Mouse (Mus musculus) olfactory bulb, adult 2 months (tissue): Measurements from ENCODE around the gene Lsm14a. TPM values are rescaled to one million over a fixed set of nuclear protein-coding genes. Genes with fewer than 3 reads are reported as not detected.

Experiments
- H3K27ac ChIP-seq: fragments of 200-500 bp; 2 replicates; pipeline ENCODE4 v1.5.1; 2012; ENCODE audit warnings: low read depth, low read length; ENCODE audit not compliant: insufficient read depth
- H3K4me1 ChIP-seq: fragments of 200-500 bp; 2 replicates; pipeline ENCODE4 v1.6.1; 2012; ENCODE audit warnings: low read length; ENCODE audit not compliant: control insufficient read depth, insufficient read depth
- H3K4me3 ChIP-seq: fragments of 200-500 bp; 2 replicates; pipeline ENCODE4 v1.5.1; 2012; ENCODE audit warnings: mild to moderate bottlenecking, low read depth, low read length, moderate library complexity; ENCODE audit not compliant: insufficient read depth
- CTCF ChIP-seq: fragments of 200-500 bp; IDR thresholded peaks from 2 replicates; pipeline ENCODE4 v1.5.1; 2012; ENCODE audit warnings: low read depth, mild to moderate bottlenecking, low read length, moderate library complexity; ENCODE audit not compliant: insufficient read depth
- POLR2A ChIP-seq: fragments of 200-500 bp; IDR thresholded peaks from 2 replicates; pipeline ENCODE4 v1.6.1; 2012; ENCODE audit warnings: mild to moderate bottlenecking, low read depth, low read length, moderate library complexity; ENCODE audit not compliant: insufficient read depth
- WGBS: fragments of 180-500 bp; shearing (Covaris S2); methylation state at CpG from one replicate; pipeline ENCODE4 v1.1.7; 2018; 5-methylcytosine and 5-hydroxymethylcytosine counted together
- polyA plus RNA-seq: library from polyadenylated mRNA; stranded (reverse); fragments of >200 nt; gene quantifications from 2 replicates; pipeline ENCODE4 v1.2.4, GENCODE M21; 2012; ENCODE audit warnings: low replicate concordance; ENCODE audit not compliant: missing spikeins, insufficient read depth, insufficient read length

Lsm14a gene
- polyA plus RNA-seq, 1 experiment = 429 TPM

DNA sequence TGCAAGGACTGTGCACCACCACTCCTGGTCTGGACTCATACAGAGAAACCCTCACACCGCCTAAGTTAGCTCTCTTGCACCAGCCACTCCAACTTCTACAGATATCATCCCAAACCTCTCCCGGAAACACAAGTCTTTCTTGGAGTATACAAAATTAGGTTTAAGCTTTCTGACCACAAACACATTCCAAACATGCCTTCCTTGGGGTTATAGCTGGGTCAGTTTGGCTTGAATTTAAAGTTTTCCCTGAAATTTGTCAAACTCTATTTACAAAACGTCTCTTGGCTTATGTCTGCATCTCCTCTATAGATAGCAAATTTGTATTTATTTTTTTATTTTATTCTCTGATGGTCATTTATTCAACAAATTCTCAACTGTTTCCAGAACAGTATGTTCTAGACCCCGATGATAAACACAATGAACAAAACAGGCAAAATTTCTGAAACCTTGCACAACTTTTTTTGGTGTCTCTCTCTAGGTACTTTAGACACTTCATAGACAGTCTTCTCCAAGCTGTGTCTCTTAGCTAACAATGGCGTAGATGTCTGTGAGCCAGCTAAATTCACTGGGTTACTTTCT, 83.8 kb downstream of the Lsm14a start:
- Histone ChIP-seq H3K27ac (no peak overlapping the region), H3K4me3 (no peak overlapping the region), H3K4me1 (0 out of 2 replicates have a peak, but pooled peaks cover 2% of the 10 kb centered on the region)
- TF ChIP-seq CTCF = no peak
- TF ChIP-seq POLR2A = no peak
- 85% methylated on average over 5 of the region's 5 CpGs for WGBS

DNA sequence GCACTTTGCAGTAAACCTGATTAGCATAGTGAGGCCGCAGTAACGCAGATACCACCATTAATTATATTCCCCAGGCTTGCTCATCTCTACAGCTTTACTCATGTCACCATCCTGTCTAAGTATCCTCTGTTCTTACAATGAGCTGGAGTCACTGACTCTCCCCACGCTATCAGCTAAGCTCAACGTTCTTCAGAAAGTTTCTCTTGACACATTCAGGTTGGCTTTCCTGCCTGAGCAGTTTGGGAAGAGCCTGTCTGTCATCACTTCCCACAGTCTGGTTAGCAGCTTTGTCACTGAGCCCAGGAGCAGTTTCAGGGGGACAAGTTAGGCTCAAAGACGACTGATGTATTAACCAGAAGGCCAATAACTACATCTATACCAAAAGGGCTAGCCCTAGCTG, 84.5 kb downstream of the Lsm14a start:
- H3K4me1 ChIP-seq = 0 out of 2 replicates have a peak, but pooled peaks cover 2% of the 10 kb centered on the region
- no peak for TF ChIP-seq POLR2A
- TF ChIP-seq CTCF = no peak
- no peak overlapping the region for H3K4me3 ChIP-seq
- no peak overlapping the region for H3K27ac ChIP-seq
- whole genome bisulfite sequencing = 60% methylated on average over 5 of the region's 5 CpGs

DNA sequence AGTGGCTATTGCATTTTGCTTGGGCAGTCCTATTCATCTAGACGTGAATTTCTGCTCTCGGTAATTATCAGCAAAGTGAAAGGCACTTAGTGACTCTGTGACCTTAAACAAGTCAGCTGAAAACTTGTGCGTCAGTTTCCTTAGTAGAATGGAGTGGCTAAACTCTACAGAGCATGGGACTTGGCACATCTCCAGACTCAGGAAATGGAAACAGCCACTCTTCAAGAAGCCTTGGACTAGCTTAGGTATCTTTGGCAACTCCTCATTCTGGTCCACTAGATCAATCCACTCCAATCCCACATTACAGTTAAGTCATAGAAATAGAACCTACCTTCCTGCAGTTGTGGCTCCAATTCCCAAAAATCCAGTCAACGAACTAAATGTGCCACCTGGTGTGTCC, 87.7 kb downstream of the Lsm14a start:
- TF ChIP-seq POLR2A (no peak), CTCF (no peak)
- Histone ChIP-seq H3K4me3 (no peak overlapping the region), H3K27ac (no peak overlapping the region), H3K4me1 (0 out of 2 replicates have a peak, but pooled peaks cover 2% of the 10 kb centered on the region)
- WGBS = 51% methylated on average over 4 of the region's 4 CpGs

DNA sequence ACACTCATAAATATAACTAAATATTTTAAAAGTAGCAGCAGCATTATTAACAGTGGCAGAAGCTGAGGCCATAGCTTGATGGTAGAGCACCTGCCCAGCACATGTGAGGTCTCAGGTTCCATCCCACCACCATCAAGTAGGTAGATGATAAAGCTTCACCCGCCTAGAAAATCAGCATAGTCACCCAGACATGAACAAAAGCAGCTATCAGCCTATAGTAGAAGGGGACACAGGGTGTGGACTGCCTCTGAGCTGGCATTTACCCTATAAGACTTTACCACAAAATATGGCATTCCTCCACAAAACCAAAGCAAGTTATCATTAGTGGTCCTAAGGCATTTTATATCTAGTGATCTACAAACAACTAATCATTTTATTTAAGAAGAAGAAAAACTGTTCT, 90.5 kb downstream of the Lsm14a start:
- TF ChIP-seq POLR2A (no peak), CTCF (no peak)
- WGBS = 96% methylated on average over 1 of the region's 1 CpGs
- no peak overlapping the region for H3K4me3 ChIP-seq
- H3K4me1 ChIP-seq = 0 out of 2 replicates have a peak, but pooled peaks cover 2% of the 10 kb centered on the region
- no peak overlapping the region for H3K27ac ChIP-seq

DNA sequence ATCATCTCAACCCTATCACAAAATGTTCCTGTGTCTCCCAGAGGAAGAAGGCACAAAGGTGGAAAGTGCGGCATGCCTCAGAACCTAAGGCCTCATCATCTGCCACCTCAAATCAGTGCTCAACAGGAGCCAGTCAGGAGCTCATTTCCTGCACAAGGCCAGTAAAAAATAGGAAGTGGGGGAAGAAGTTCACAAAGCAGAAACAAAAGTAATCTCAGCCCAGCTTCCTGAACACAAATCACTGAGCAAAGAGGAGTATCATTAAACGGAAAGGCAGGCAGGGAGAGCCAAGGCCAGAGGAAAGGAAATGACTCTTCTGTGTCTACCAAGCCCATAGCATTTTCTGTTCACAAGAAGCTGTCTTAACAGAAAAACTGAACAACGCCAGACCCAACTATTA, 91.2 kb downstream of the Lsm14a start:
- TF ChIP-seq CTCF (no peak), POLR2A (no peak)
- Histone ChIP-seq H3K4me1 (0 out of 2 replicates have a peak, but pooled peaks cover 2% of the 10 kb centered on the region), H3K27ac (no peak overlapping the region), H3K4me3 (no peak overlapping the region)
- WGBS = 77% methylated on average over 3 of the region's 3 CpGs

DNA sequence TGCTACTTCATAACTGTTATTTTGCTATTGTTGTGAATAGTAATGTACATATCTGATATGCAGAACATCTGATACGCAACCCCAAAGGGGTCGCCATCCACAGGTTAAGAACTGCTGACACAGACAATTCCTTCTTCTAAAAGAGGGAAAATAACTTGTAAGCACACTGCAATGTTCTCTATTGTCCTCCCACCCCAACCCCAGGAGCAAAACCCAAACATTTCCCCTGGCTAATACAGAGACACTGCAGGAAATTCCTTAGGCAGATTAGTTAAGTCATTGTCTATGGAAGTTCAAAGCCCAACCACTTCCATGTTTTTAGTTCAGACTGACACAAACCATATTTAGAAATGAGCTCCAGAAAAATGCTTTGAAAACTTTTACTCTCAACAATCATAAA, 94.3 kb downstream of the Lsm14a start:
- no peaks in the 10 kb centered on the region for H3K4me1 ChIP-seq
- no peak overlapping the region for H3K27ac ChIP-seq
- no peak overlapping the region for H3K4me3 ChIP-seq
- no peak for TF ChIP-seq CTCF
- TF ChIP-seq POLR2A = no peak
- WGBS = 90% methylated on average over 2 of the region's 2 CpGs

DNA sequence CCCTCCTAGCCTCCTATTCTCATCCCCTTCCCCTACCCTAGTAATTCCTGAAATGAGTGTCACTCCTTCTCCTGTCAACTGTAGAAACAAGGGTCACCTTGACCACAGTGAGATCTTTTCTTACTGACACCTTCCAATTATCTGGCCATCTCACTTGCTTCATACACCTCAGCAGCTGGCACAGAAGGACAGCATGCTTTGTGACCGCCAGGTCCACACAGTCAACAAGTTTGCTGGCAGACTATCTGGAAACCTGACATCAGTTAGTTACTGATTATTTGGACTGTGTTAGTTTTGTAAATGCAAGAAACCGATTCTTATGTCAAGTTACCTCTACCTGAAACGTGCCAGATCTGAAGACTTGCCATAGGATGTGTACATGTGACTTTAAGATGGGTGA, 97.0 kb downstream of the Lsm14a start:
- 89% methylated on average over 3 of the region's 3 CpGs for WGBS
- Histone ChIP-seq H3K27ac (no peak overlapping the region), H3K4me1 (no peaks in the 10 kb centered on the region), H3K4me3 (no peak overlapping the region)
- TF ChIP-seq POLR2A (no peak), CTCF (no peak)

Other genes with a start within 250 kb of the Lsm14a start
- gene Uba2, start 223.7 kb downstream of the Lsm14a start, polyA plus RNA-seq = not detected in 2 replicates
- gene Pdcd2l, start 196.7 kb downstream of the Lsm14a start, polyA plus RNA-seq = not detected in 2 replicates
- 367 and 564 TPM in 2 replicates for gene Gpi1, start 163.0 kb downstream of the Lsm14a start, polyA plus RNA-seq
- gene Gm6096, start 142.3 kb downstream of the Lsm14a start, polyA plus RNA-seq = not detected in 2 replicates
- gene 4931406P16Rik, start 79.8 kb downstream of the Lsm14a start, polyA plus RNA-seq = not detected in 2 replicates